Mouse (Mus musculus): ENCODE data around the gene Agl.

Gene Agl

DNA sequence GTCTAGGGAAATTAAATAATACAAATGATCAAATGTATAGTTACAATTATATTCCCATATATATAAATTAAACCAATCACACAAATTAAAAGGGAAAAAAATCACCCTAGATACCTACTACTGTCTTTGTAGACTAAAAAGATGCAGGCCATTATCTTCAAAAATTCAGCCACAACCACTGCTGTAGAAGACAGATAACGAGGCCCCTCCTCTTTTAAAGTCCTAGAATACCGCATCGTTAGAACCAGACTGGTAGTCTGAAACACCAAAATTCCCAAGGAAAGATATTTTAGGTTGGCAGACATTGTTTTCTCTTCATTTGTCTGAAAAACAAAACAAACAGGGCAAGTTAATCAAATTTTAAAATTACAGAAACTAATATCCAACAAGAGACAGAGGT lies 113.7 kb downstream of the Agl start:
- DNase-seq (ENCODE audit: low spot score in 2 of 2) = no peak

All from cerebellum, postnatal 4 days (tissue).